Mouse (Mus musculus) E14TG2a.4 (cell line): Measurements from ENCODE around the gene Arhgap28.

Experiments
- CTCF ChIP-seq: conservative IDR thresholded peaks from 2 replicates; pipeline ENCODE4 v1.5.1; 2014; ENCODE audit warnings: low read length
- NANOG ChIP-seq: IDR thresholded peaks from 2 replicates; pipeline ENCODE4 v1.6.1; 2014; ENCODE audit warnings: borderline replicate concordance, low read length, mixed read lengths

- TF ChIP-seq CTCF, result no peak
- no peak for TF ChIP-seq NANOG
These were observed 25.1 kb downstream of the Arhgap28 start for GRCm38 (mm10) chr17:67978786-67979185.
